Mouse (Mus musculus) heart, adult 2 months (tissue): ENCODE data around the gene Prdx1.

Experiments used
- CTCF ChIP-seq: fragments of 200-600 bp; IDR thresholded peaks from 2 replicates; pipeline ENCODE4 v1.8.1; 2022; ENCODE audit warnings: antibody characterized with exemption, mild to moderate bottlenecking, moderate library complexity
- POLR2A ChIP-seq: fragments of 200-500 bp; IDR thresholded peaks from 2 replicates; pipeline ENCODE4 v1.6.1; 2011; ENCODE audit warnings: mild to moderate bottlenecking, low read depth, low read length, control low read depth; ENCODE audit not compliant: insufficient read depth

DNA sequence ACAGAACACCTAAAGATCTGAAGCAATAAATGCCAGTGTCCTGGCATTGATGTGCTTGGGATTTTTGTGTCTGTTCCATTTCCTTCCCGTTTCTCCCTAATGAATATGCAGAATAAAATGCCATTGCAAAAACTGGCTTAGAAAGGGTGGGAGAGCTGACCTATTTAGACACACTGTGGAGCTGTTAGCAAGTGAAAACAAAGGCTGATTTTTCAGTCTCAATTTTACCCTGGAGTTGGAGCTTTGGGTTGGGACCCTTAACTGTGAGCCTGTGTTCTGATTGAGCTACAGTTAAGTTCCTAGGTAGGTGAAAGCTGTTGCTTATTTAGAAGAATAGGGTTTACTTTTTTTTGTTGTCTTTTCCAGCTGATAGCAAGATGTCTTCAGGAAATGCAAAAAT lies 1.7 kb downstream of the Prdx1 start:
- TF ChIP-seq CTCF (no peak), POLR2A (no peak)
